Mouse (Mus musculus): ENCODE results near the gene Utp18.

GRCm38 (mm10) chr11:93862638-93863037 lies 22.9 kb downstream of the Utp18 start:
- TF ChIP-seq CTCF (IDR thresholded peaks at IDR 0.05) (no peak), EP300 (IDR thresholded peaks at IDR 0.05) (no peak)

Measured in lung, postnatal 0 days (tissue).